Mouse (Mus musculus): ENCODE measurements around the gene Proca1. TPM values are rescaled to one million over a fixed set of nuclear protein-coding genes. Genes with fewer than 3 reads are reported as not detected.
"Not testable (repeated sequence)": the region's sequence is repeated elsewhere in the genome, so short reads cannot be mapped to it uniquely, and the experiment has no call there.

Gene Proca1
- total RNA-seq, 2 experiments from 2014 or later: 3.7 to 5.5 TPM

GRCm38 (mm10) chr11:78178859-78179437 lies 14.2 kb upstream of the Proca1 start:
- Histone ChIP-seq H3K27ac (peak overlapping the region; percentile 90), H3K4me3 (peak overlapping the region; percentile 62)
- TF ChIP-seq CTCF (conservative IDR thresholded peaks at IDR 0.05): no peak
- peak in 1 of 2 experiments; percentile 51 for DNase-seq (ENCODE audit: low spot score in 2 of 2)

- no peak for TF ChIP-seq CTCF (conservative IDR thresholded peaks at IDR 0.05)
- H3K27ac ChIP-seq: peak overlapping the region; percentile 90
- H3K4me3 ChIP-seq: peak overlapping the region; percentile 62
- DNase-seq (ENCODE audit: low spot score in 2 of 2): no peak
Observed at GRCm38 (mm10) chr11:78179438-78179999, 13.7 kb upstream of the Proca1 start.

GRCm38 (mm10) chr11:78180081-78180761 lies 13.0 kb upstream of the Proca1 start:
- TF ChIP-seq CTCF (conservative IDR thresholded peaks at IDR 0.05): no peak
- no peak for DNase-seq (ENCODE audit: low spot score in 2 of 2)
- H3K4me3 ChIP-seq: no peak overlapping the region; the same call in 1 of the 2 replicates
- H3K27ac ChIP-seq: no peak overlapping the region

GRCm38 (mm10) chr11:78181830-78182357 lies 11.3 kb upstream of the Proca1 start:
- H3K4me3 ChIP-seq: peak overlapping the region; percentile 100
- no peak for TF ChIP-seq CTCF (conservative IDR thresholded peaks at IDR 0.05)
- DNase-seq (ENCODE audit: low spot score in 2 of 2): no peak
- H3K27ac ChIP-seq: no peak overlapping the region; the same call in 1 of the 2 replicates

- TF ChIP-seq CTCF (conservative IDR thresholded peaks at IDR 0.05): no peak
- Histone ChIP-seq H3K4me3 (peak overlapping the region; percentile 100), H3K27ac (peak overlapping the region; percentile 97)
- DNase-seq (ENCODE audit: low spot score in 2 of 2): no peak
Observed at GRCm38 (mm10) chr11:78182450-78182849, 10.7 kb upstream of the Proca1 start.

- peak within 1 kb of the TSS; percentile 97 for H3K27ac ChIP-seq
- DNase-seq (ENCODE audit: low spot score in 2 of 2): peak; percentile 82 to 91
- H3K4me3 ChIP-seq: peak within 1 kb of the TSS; percentile 100
- peak; percentile 64 for TF ChIP-seq CTCF (conservative IDR thresholded peaks at IDR 0.05)
Observed at GRCm38 (mm10) chr11:78182961-78183844, 10.0 kb upstream of the Proca1 start, which contains the start of gene Rpl23a. TSS of gene Rpl23a (minus strand) at chr11:78183584.

GRCm38 (mm10) chr11:78183884-78184514 lies 9.2 kb upstream of the Proca1 start:
- Histone ChIP-seq H3K27ac (peak overlapping the region; percentile 97), H3K4me3 (peak overlapping the region; percentile 100)
- no peak for TF ChIP-seq CTCF (conservative IDR thresholded peaks at IDR 0.05)

GRCm38 (mm10) chr11:78184702-78185101 lies 8.5 kb upstream of the Proca1 start:
- not testable (repeated sequence) for H3K4me3 ChIP-seq; DNase-seq (ENCODE audit: low spot score in 2 of 2); H3K27ac ChIP-seq

More at GRCm38 (mm10) chr11:78183884-78184514, 9.2 kb upstream of the Proca1 start:
- DNase-seq (ENCODE audit: low spot score in 2 of 2): no peak

GRCm38 (mm10) chr11:78188331-78189233 lies 4.6 kb upstream of the Proca1 start, which contains the start of gene Rab34:
TSS of gene Rab34 (plus strand) at chr11:78188430.
- peak within 1 kb of the TSS; percentile 95 for H3K27ac ChIP-seq
- peak within 1 kb of the TSS; percentile 79 for H3K4me3 ChIP-seq
- no peak for TF ChIP-seq CTCF (conservative IDR thresholded peaks at IDR 0.05)
- DNase-seq (ENCODE audit: low spot score in 2 of 2): peak; percentile 76 to 79

GRCm38 (mm10) chr11:78189234-78190040 lies 3.8 kb upstream of the Proca1 start:
- no peak for TF ChIP-seq CTCF (conservative IDR thresholded peaks at IDR 0.05)
- Histone ChIP-seq H3K4me3 (peak overlapping the region; percentile 79), H3K27ac (peak overlapping the region; percentile 95)
- peak; percentile 68 to 72 for DNase-seq (ENCODE audit: low spot score in 2 of 2)

All from layer of hippocampus, adult 2 months (tissue).